Mouse (Mus musculus) heart, postnatal 25 days (tissue): ENCODE results near the gene Etv5. TPM values are rescaled to one million over a fixed set of nuclear protein-coding genes. Genes with fewer than 3 reads are reported as not detected.
"Not testable (repeated sequence)": the region's sequence is repeated elsewhere in the genome, so short reads cannot be mapped to it uniquely, and the experiment has no call there.

ENCODE experiments used
- DNase-seq: peaks from one replicate; pipeline ENCODE4 v3.0.0; 2022; ENCODE audit warnings: low spot score
- intact Hi-C: fragments of 180-260 bp; cut with DNase I; formaldehyde crosslinking; loops from one replicate; pipeline ENCODE4 v1.15.1; 2025
- total RNA-seq, 2 experiments: library from RNA; stranded (reverse); gene quantifications; 2 replicates each; pipeline ENCODE4 v1.2.3; 2021

Etv5 gene
- total RNA-seq, 2 experiments from 2014 or later, result 12.3 to 12.6 TPM

DNA sequence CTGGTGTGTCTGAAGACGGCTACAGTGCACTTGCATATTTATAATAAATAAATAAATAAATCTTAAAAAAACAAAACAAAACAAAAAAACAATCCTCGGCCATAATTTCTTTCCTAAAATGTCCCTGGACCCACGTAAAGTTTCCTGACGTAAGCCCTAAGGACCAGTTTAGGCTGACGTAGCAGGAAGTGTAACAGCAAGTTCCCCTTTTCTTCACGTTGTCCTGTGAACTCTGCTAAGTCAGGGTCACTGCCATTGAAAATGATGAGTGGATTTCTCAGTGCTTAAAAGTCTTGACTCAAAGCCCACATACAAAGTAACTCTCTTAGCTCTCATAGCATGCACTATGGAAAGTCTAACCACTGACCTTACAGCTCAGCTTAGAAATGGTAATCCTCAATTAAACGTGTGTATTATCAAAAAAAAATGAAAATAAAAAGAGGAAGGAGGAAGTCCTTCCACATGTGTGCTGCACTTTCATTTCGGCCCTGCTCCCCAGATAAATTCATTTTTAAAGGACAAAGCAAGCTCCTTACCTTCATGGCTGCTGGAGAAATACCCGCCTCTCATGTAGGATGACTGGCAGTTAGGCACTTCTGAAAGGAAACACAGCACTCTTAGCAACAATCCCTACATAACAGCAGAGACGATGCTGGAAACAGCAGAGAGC lies 40.6 kb downstream of the Etv5 start:
- intact Hi-C loops, result no loop called here
- no peak for DNase-seq

DNA sequence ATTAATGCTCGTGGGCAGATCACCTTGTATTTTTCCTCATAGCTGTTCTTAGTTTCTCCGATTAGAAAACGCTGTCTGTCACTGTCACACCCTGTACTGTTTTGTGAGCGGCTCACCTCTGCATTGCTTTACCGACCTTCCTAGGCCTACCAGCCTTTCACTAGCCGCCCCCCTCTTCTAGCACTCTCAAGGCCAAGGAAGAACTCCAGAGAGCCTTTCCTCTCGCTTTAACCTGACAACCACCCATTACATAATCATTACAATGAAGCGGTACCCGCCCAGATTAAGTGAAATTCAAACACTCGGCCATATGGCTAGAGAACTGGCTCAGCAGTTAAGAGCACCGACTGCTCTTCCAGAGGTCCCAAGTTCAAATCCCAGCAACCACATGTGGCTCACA lies 41.2 kb downstream of the Etv5 start:
- intact Hi-C loops, result no loop called here

DNA sequence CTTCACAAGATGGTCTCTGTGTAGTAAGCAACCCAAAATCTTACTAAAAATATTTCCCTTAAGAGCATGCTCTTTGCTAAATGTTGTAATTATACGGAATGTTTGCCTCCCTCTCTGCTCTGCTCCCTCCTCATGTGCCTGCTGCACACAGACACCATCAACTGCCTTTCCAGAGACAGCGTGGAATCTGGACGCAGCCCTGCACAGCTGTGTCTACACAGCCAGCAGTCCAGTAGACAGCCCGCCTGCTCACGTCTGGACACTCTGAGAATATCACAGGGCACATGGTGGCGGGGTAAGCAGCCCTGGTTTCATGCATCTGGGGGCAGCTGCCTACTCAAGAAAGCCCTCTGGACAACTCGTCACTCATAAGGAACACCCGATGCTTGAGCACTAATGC lies 43.1 kb downstream of the Etv5 start:
- intact Hi-C loops, result no loop called here
- DNase-seq, result no peak

More for the DNA sequence above, 41.2 kb downstream of the Etv5 start:
- DNase-seq, result no peak

DNA sequence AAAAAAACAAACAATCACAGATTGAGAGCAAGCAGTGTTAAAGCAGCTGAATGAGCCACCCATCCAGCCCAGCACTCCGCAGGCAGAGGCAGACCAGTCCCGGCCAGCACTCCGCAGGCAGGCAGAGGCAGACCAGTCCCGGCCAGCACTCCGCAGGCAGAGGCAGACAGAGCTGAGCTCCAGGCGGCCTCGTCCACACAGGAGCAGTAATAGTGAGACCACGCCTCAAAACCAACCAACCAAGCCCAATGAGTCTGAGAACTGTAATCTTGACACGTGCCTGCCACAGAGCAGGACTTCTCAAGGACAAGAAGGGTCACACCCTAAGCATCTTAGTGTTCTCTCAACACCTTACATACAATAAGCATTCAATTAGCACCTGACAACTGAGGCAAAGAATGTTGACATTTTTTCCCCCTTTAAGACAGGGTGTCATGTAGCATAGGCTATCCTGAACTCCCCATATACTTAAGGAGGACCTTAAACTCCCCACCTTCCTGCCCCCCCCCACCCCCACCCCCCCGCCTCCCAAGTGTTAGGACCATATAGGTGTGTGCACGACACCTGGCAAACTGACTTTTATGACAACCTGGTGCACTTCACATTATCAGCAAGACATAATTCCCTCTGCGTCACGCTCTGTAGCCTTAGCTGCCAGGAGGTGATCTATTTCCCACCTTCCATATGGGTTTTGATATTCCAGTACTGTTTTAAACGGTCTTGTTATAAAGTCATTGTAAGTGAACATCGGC lies 44.2 kb downstream of the Etv5 start:
- DNase-seq, result no peak
- intact Hi-C loops, result no loop called here

DNA sequence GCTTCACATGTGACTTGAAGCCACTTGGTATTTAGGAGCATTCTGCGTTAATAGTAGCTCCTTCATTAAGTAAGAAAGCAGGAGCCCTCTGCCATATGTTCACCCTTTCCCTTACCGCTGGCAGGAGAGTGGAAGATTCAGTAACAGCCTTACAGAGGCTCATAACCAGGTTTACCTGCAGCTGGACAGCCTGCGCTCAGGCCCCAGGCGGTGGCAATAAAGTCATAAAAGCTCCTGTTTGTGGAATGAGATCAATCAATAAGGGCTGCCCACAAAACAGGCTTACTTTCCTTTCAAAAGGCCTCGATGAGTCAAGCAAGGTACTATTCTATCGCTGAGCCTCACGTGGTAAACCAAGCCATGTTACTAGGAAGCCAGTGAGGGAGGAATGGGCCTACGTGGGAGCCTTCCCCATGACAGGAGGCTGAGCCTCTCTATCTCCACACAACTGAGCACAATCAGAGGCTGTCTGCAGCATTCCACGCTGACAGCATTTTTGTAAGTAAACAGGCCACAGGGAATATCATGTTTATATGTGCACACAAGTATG lies 49.1 kb downstream of the Etv5 start:
- no peak for DNase-seq
- intact Hi-C loops, result no loop called here

DNA sequence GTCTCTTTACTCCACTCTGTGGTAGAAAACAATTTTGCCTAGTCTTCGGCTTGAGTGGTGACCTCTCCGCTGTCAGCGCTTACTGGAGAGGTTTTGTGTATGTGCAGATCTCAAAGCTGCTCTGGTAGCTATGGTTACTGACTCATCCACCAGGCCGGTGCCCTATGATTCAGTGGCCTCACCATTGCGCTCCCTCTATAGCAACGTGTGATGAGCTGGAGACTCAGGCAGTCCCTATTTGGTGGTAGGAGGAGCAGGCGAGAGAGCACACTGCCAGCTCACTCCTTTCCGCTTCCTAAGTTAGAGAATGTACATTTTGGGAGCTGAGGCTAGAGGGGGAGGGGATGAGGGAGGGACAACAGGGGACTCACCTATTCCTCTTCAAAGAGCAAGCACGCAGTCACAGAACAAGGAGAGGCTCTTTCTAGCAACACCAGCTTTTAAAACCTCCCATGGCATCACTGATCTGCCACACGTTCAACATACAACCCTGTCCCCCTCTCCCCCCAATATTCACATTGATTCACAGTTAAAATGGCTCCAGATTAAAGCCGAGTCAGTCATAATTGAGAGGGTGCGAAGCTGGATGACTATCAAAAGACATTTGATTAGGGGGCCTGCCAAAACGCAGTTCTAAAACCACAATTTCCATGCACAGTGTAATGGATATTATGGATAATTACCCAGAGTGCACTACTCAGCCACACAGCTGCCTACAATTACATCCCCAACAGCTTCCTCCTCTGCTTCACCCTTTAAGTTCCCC lies 50.2 kb downstream of the Etv5 start:
- no peak for DNase-seq
- intact Hi-C loops, result no loop called here

DNA sequence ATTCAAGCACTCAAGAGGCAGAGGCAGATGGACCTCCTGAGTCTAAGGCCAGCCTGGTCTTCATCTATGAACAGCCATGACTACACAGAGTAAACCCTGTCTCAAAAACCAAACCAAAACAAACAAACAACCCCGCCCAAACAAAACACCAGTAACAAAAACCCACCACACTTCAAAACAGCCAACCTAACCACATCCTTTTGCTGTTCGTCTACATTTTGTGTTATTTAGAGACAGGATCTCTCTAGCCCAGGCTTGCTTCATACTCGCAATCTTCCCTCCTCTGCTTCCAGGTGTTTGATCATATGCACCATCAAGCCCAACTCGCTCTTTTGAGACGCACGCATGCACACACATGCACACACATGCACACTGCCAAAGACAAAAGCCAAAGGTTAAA lies 51.8 kb downstream of the Etv5 start:
- intact Hi-C loops, result no loop called here
- no peak for DNase-seq

DNA sequence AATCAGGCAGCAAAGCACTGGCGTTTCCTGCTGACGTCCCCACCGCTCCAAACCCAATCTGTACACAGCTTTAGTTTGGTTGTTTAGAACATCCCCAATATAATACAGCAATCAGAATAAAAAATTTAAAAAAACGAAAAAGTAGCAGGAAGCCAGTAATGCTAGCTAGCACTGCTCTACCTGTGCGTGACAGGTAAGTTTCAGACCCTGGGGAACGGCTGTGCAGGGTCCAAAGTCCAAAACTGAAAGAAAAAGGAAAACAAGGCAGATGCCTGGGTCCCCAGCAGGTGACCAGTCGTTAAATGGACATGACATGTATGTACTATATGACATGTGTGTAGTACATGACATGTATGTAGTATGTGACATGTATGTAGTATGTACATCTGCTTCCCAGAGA lies 57.5 kb downstream of the Etv5 start:
- intact Hi-C loops, DNase-seq: not testable (repeated sequence)

DNA sequence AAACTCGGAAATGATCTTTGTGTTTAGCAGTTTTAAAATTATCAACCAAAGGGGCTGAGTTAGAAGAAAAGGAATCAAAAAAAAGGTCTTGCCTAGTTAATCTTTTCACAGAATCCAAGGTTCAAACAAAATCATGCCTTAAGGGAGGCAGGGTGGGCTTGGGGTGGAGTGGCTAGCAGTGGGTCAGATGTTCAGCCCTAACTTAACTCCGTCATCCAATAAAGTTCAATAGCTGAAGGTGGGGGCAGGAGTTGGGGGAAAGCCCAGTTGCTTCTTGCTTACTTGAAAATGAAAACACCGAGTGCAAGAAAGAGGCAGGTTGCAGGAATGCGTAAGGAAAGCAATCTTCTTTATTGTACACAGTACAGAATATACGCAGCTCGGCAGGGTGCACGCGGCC lies 58.5 kb downstream of the Etv5 start:
- intact Hi-C loops, result no loop called here
- no peak for DNase-seq

DNA sequence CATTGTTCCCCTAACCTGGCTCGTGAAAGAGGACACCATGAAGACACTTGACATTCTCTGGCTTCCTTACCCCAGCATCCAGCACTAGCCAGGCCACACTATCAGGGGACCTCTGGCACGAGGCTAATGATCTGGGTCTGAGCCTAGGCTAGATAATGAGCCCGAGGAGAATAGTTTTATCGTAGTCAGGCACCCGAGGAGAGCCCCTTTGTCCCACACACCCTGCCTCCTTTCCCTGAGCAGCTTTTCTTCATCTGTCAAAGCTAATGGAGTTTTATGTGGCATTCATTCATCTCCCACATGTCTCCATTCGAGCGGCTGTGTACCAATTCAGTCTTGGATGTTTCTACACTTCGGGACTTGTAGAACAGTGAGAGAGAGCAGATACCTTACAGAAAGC lies 59.5 kb downstream of the Etv5 start:
- no peak for DNase-seq
- intact Hi-C loops, result no loop called here

DNA sequence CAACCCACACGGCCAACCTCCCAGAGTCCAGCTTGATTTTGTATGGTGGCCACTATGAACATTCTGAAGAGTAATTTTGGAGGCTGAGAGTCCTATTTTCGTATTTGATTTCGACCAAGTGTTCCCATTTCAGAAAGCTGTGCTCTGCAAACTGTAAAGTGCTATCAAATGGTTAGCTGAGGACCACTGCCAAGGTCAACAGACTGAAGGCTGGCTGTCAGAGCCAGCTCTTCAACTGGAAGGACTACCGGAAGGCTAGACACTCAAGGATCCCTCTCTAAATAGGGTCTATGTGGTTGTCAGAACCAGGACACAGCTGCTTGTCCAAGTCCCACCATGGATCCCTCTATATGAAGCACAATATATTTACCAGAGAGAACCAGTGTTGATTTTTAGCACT lies 60.2 kb downstream of the Etv5 start:
- intact Hi-C loops, result no loop called here
- DNase-seq, result no peak

DNA sequence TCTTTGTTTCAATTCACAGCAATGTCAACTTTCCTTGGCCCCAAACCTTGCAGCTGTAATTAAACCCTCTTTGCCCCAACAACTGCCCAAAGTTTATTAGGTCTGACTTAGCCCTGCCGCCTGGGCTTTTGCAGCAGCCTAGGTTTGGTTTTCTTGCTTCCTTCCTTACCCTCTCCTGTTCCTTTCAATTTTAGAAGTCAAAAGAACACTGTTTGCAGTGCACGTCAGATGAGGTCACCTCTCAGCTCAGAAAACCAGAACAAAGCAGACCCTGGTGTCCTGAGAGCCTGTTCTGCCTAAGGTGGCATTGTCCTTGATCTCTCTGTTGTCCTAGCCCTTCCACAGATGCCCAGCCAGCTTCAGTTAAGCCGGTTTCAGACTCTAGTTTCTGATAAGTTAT lies 61.8 kb downstream of the Etv5 start:
- intact Hi-C loops, result no loop called here
- no peak for DNase-seq

DNA sequence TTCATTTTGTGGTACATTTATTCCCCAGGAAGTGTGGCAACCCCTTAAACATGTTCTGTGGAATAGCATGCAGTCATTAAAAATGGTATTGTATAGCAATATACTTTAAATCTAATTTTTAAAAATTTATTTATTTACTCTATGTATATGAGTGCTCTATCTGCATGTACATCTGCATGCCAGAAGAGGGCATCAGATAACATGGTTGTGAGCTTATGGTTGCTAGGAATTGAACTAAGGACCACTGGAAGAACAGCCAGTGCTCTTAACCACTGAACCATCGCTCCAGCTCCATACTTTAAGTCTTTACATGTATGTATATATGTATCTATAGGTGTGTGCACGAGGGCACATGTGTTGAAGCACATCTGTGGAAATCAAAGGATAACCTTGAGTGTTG lies 64.6 kb downstream of the Etv5 start:
- intact Hi-C loops, result no loop called here

DNA sequence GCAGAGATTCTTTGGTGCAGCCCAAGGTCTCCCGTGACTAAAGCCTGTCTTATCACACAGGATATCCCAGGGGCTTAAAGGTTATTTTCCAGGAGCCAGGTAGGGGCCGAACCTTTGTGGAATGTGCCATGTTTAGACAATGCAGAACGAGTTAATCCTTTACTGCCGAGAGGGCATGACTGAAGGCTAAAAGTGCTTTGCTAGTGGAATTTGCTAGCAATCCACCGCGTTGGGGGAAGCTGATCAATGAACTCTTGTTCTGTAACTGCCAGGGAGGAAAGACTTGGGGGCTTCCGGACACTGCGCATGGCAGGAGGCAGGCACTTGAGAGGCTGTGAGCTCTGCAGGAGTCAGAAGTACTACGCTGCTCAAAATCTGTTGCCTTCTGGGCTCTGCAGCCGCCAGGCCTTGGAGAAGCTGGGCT lies 66.8 kb downstream of the Etv5 start:
- no peak for DNase-seq
- intact Hi-C loops, result no loop called here

More for the DNA sequence above, 64.6 kb downstream of the Etv5 start:
- no peak for DNase-seq

DNA sequence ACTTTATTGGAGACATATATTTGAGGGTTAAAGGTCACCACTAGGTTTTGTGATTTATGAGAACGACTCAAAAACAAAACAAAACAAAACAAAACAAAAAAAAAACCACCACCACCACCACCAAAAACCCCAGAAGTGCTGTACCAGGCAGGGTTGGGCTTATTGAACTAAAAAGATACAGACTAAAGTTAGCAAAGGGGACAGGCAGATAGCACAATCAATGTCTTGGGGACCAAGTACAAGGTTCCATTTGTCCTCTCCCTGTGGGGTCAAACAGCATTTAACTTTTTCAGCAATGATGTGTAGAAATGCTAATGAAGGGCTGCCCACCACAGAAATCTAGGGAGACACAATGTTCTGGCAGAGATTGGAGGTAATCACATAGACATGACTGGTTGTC lies 67.3 kb downstream of the Etv5 start:
- no peak for DNase-seq
- intact Hi-C loops, result no loop called here

DNA sequence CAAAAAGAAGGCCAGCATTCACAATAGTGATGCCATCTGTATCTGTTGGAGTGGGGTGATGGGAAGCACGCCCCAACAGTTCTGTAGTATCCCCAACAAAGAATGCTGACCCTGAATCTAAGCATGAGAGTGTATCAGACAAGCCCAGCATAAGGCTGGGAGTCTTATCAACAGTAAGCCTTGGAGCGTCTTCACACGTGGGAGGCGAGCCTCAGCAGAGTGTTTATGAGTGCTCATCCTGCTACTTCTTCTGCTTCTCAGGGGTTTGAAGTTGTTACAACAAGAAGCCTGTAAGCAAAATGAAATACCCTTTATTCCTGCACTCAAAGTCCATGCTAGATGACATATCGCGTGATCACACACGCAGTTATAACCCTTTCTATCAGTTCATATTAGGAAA lies 72.4 kb downstream of the Etv5 start:
- intact Hi-C loops, result no loop called here

DNA sequence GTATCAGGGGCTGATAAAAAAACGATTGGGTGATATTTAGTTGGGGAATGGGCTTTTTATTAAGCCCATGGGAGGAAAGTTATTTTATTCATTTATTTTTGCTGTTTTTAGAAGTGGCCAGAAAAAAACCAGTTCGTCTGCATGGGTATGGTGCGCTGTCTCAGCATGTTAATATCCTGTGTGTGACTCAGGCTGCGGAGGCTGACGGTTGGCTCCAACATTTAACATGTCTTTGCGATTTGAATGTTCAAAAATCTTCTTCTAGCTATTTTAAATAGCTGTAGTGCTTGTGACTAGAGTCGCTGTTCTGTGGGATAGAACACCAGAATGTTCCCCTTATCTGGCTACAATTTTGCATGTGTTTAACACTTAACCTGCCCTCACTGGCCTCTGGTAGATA lies 73.5 kb downstream of the Etv5 start:
- intact Hi-C loops, result no loop called here
- DNase-seq, result no peak

More for the DNA sequence above, 72.4 kb downstream of the Etv5 start:
- no peak for DNase-seq

DNA sequence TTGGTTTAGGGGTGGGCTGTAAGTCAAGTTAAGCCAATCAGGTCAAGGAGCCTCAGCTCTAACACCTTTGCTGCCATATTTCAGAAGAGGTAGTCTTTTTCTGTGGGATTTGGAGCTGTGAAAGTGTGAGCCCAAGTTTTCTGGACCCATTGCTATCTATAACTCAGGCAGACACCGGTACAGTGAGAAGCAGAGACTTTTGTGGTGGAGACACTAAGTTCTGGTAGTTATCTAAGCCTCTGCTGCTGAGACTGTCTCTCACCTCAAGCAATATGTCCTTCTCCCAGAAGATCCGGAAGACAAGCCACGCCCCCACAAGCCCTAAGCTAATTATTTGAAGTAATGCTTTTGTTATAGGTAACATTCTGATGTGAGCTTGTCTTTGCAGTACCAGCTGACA lies 73.9 kb downstream of the Etv5 start:
- DNase-seq, result no peak
- intact Hi-C loops, result no loop called here

DNA sequence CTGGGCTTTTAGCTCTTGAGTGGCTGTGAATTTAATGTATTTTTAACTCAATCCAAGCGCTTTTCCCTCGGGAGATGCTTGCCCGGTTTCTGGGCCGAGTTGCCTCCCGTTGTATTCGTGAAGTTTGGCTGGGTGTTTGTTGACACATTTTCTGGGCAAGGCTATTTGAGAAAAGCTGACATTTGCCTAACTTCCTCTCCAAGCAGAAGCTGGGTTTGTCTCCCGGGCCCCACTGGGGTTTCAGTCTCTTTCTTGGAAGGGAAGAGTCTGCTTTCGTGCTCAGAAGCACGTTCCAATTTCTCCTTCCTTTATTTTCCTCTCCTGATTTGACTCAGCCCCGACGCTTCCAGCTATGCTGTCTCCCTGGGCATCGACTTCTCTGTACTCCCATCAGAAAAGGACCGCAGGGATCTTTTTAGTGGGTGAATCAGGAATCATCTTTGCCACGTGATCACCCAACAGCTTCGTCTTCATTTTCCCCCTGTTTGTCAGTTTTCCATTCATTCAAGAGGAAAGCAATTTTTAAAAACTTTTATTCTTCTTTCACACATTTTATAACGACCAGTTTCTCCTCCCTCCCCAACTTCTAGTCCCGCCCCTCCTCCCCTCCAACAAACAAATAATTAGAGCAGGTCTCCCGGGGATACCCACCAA lies 80.7 kb downstream of the Etv5 start:
- intact Hi-C loops, result no loop called here
- peak; percentile 17 for DNase-seq

DNA sequence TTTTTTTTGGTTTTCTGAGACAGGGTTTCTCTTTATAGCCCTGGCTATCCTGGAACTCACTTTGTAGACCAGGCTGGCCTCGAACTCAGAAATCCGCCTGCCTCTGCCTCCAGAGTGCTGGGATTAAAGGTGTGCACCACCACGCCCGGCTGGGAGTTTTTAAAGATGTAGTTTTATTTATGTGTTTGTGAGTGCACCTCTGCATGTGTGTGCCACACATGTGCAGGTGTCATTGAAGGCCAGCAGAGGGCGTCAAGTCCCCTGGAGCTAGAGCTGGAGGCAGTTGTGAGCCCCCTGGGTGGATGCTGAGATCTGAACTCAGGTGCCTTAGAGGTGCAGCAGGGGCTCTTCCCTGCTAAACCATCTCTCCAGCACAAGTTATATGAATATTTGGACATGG lies 85.3 kb downstream of the Etv5 start:
- DNase-seq, intact Hi-C loops: not testable (repeated sequence)
